Mouse (Mus musculus) macrophage (primary cell): ENCODE measurements around the gene Sh3bp1. TPM values are rescaled to one million over a fixed set of nuclear protein-coding genes. Genes with fewer than 3 reads are reported as not detected.

ENCODE experiments used
- H3K27ac ChIP-seq: fragments of 350-480 bp; formaldehyde crosslinking; 2 replicates; pipeline ENCODE4 v1.9.0; 2021
- H3K36me3 ChIP-seq: fragments of 350-480 bp; formaldehyde crosslinking; 2 replicates; pipeline ENCODE4 v1.9.0; 2021; ENCODE audit errors: inconsistent target
- H3K4me3 ChIP-seq: fragments of 350-480 bp; formaldehyde crosslinking; 2 replicates; pipeline ENCODE4 v1.9.0; 2021; ENCODE audit errors: inconsistent target
- H3K79me2 ChIP-seq: fragments of 350-480 bp; formaldehyde crosslinking; 2 replicates; pipeline ENCODE4 v1.9.0; 2021; ENCODE audit errors: inconsistent target
- WGBS: methylation state at CpG from one replicate; pipeline ENCODE4 v1.1.7; 2026; ENCODE audit warnings: inconsistent platforms; ENCODE audit not compliant: missing documents; 5-methylcytosine and 5-hydroxymethylcytosine counted together
- polyA plus RNA-seq: library from polyadenylated mRNA; stranded (reverse); fragments of 250-400 nt; gene quantifications from 3 replicates; pipeline ENCODE4 v1.2.4, GENCODE M21; 2018; ENCODE audit warnings: inconsistent platforms

Sh3bp1 gene
- polyA plus RNA-seq, 1 experiment from 2014 or later = 70.9 TPM

- H3K4me3 ChIP-seq = no peak overlapping the region
- H3K27ac ChIP-seq = no peak overlapping the region
- H3K36me3 ChIP-seq = no peaks in the 10 kb centered on the region
- no peaks in the 10 kb centered on the region for H3K79me2 ChIP-seq
- 74% methylated on average over 5 of the region's 5 CpGs for WGBS
Measured at GRCm38 (mm10) chr15:78872021-78872608, 27.5 kb upstream of the Sh3bp1 start.

- Histone ChIP-seq H3K36me3 (no peaks in the 10 kb centered on the region), H3K79me2 (no peaks in the 10 kb centered on the region), H3K4me3 (no peak overlapping the region), H3K27ac (no peak overlapping the region)
- WGBS = 84% methylated on average over 13 of the region's 13 CpGs
Measured at GRCm38 (mm10) chr15:78873803-78874435, 25.6 kb upstream of the Sh3bp1 start.

- WGBS = 86% methylated on average over 8 of the region's 8 CpGs
- 0 out of 2 replicates have a peak, but pooled peaks cover 1% of the 10 kb centered on the region for H3K36me3 ChIP-seq
- H3K4me3 ChIP-seq = no peak overlapping the region
- peaks cover 7% of the 10 kb centered on the region for H3K79me2 ChIP-seq
- no peak overlapping the region for H3K27ac ChIP-seq
Measured at GRCm38 (mm10) chr15:78874989-78875388, 24.6 kb upstream of the Sh3bp1 start.

- Histone ChIP-seq H3K4me3 (no peak overlapping the region), H3K36me3 (peaks cover 7% of the 10 kb centered on the region; the same call in 1 of the 2 replicates), H3K27ac (no peak overlapping the region), H3K79me2 (peaks cover 12% of the 10 kb centered on the region)
- 96% methylated on average over 5 of the region's 5 CpGs for WGBS
Measured at GRCm38 (mm10) chr15:78875537-78875936, 24.0 kb upstream of the Sh3bp1 start.

GRCm38 (mm10) chr15:78876258-78876696 is 23.3 kb upstream of the Sh3bp1 start:
- WGBS = 2% methylated on average over 16 of the region's 17 CpGs
- Histone ChIP-seq H3K36me3 (peaks cover 14% of the 10 kb centered on the region), H3K27ac (peak overlapping the region; percentile 89), H3K79me2 (peaks cover 20% of the 10 kb centered on the region), H3K4me3 (peak overlapping the region; percentile 55)

- Histone ChIP-seq H3K27ac (peak within 1 kb of the TSS; percentile 100), H3K36me3 (peaks cover 23% of the 10 kb centered on the region), H3K79me2 (peaks cover 22% of the 10 kb centered on the region), H3K4me3 (peak within 1 kb of the TSS; percentile 96)
- WGBS = 1% methylated on average over 50 of the region's 95 CpGs
Measured at GRCm38 (mm10) chr15:78876991-78877809, 22.4 kb upstream of the Sh3bp1 start, which contains the start of gene Gga1. Gene Gga1 (plus strand): TSS chr15:78877190.

- peak overlapping the region; percentile 100 for H3K27ac ChIP-seq
- peak overlapping the region; percentile 96 for H3K4me3 ChIP-seq
- H3K36me3 ChIP-seq = peaks cover 30% of the 10 kb centered on the region
- WGBS = 0% methylated on average over 17 of the region's 17 CpGs
- peaks cover 22% of the 10 kb centered on the region for H3K79me2 ChIP-seq
Measured at GRCm38 (mm10) chr15:78877810-78878390, 21.7 kb upstream of the Sh3bp1 start.

GRCm38 (mm10) chr15:78878792-78879516 is 20.6 kb upstream of the Sh3bp1 start:
- peaks cover 41% of the 10 kb centered on the region for H3K36me3 ChIP-seq
- peak overlapping the region; percentile 100 for H3K27ac ChIP-seq
- WGBS = 0% methylated on average over 4 of the region's 7 CpGs
- H3K79me2 ChIP-seq = peaks cover 22% of the 10 kb centered on the region
- H3K4me3 ChIP-seq = peak overlapping the region; percentile 96

- WGBS = 96% methylated on average over 7 of the region's 8 CpGs
Measured at GRCm38 (mm10) chr15:78880432-78880831, 19.1 kb upstream of the Sh3bp1 start.

GRCm38 (mm10) chr15:78881828-78882227 is 17.7 kb upstream of the Sh3bp1 start:
- Histone ChIP-seq H3K27ac (no peak overlapping the region), H3K36me3 (peaks cover 67% of the 10 kb centered on the region), H3K4me3 (no peak overlapping the region), H3K79me2 (peaks cover 22% of the 10 kb centered on the region)
- 89% methylated on average over 3 of the region's 3 CpGs for WGBS

More at GRCm38 (mm10) chr15:78880432-78880831, 19.1 kb upstream of the Sh3bp1 start:
- no peak overlapping the region for H3K4me3 ChIP-seq
- H3K27ac ChIP-seq = peak overlapping the region; percentile 100; the same call in 1 of the 2 replicates
- peaks cover 53% of the 10 kb centered on the region for H3K36me3 ChIP-seq
- H3K79me2 ChIP-seq = peaks cover 22% of the 10 kb centered on the region

- H3K36me3 ChIP-seq = peaks cover 87% of the 10 kb centered on the region
- WGBS = 83% methylated on average over 12 of the region's 13 CpGs
- H3K4me3 ChIP-seq = no peak overlapping the region
Measured at GRCm38 (mm10) chr15:78889401-78889853, 10.1 kb upstream of the Sh3bp1 start.

GRCm38 (mm10) chr15:78892440-78892839 is 7.1 kb upstream of the Sh3bp1 start:
- H3K4me3 ChIP-seq = no peak overlapping the region
- WGBS = 85% methylated on average over 7 of the region's 7 CpGs
- peaks cover 59% of the 10 kb centered on the region for H3K36me3 ChIP-seq
- no peak overlapping the region for H3K27ac ChIP-seq
- H3K79me2 ChIP-seq = no peaks in the 10 kb centered on the region; the same call in 1 of the 2 replicates

More at GRCm38 (mm10) chr15:78889401-78889853, 10.1 kb upstream of the Sh3bp1 start:
- H3K79me2 ChIP-seq = no peaks in the 10 kb centered on the region
- H3K27ac ChIP-seq = no peak overlapping the region

GRCm38 (mm10) chr15:78894726-78895125 is 4.8 kb upstream of the Sh3bp1 start:
- Histone ChIP-seq H3K4me3 (no peak overlapping the region), H3K27ac (peak overlapping the region; percentile 68), H3K36me3 (peaks cover 38% of the 10 kb centered on the region; the same call in 1 of the 2 replicates), H3K79me2 (no peaks in the 10 kb centered on the region; the same call in 1 of the 2 replicates)
- 14% methylated on average over 13 of the region's 13 CpGs for WGBS
